Mouse (Mus musculus) thymus, postnatal 36 days (tissue): Measurements from ENCODE around the gene Clk3.

ENCODE experiments used
- DNase-seq, 2 experiments: peaks; one replicate each; pipeline ENCODE4 v3.0.0; 2022; ENCODE audit warnings: mixed read lengths in 2 of 2

Gene Clk3

DNA sequence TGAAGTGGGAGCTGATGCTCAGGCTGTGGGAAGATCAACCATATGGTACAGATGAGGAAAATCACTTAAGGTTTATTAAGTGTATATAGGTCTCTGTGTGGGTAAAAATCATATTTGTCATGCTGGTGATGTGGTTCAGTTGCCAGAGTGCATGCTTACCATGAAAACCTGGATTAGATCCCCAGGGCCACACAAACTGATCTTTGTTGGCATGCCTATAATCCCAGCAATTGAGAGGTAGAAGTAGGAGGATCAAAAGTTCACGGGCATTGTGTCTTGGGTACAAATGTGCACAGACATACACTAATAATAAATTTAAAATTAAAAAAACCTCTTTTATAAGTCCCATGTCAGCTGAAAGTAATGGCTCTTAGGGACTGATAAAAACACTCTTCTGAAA is 43.3 kb downstream of the Clk3 start:
- no peak for DNase-seq

GRCm38 (mm10) chr9:57720736-57721135 is 44.9 kb downstream of the Clk3 start:
- no peak for DNase-seq

GRCm38 (mm10) chr9:57718408-57718807 is 47.3 kb downstream of the Clk3 start:
- DNase-seq, result no peak

DNA sequence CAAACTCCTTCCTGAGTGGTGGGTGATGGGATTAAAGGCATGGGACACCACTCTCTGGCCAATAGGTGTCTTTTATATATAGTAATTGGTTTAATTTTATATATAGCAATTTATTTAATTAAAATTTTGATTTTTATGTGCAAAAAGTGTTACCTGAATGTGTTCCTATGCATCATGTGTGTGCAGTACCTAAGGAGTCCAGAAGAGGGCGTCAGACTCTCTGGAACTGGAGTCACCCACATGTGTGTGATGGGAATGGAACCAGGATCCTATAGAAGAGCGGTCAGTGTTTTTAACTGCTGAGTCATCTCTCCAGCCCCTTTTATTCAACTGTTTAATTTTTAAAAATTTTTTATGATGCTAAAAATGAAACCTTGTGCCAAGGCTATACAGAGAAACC is 53.5 kb downstream of the Clk3 start:
- no peak for DNase-seq

- DNase-seq, result peak in 1 of 2 experiments; percentile 39
Measured at GRCm38 (mm10) chr9:57710214-57710613, 55.4 kb downstream of the Clk3 start.

DNA sequence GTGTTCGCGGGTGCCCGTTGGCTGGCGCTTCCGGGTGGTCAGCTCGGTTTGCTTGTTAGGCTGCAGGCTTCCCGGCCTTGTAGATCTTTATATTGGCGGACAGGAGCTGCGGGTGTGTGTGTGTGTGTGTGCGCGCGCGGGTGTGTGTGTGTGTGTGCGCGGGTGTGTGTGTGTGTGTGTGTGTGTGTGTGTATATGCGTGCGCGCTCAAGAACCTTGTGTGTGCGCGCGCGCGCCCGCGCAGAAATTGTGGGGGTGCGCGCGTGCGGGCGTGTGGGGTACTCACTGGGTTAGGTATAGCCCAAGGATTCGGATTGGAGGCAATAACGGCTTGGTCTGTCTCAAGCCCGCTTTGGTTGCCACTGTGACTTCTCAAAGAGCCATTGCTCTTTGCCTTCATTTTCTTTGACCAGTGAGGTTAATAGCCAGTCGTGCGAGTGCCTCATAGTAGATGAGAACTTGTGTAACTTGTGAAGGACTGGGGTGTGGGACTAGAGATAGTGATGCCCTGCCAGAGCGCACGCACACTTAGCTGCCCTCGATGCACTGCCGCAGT is 56.9 kb downstream of the Clk3 start:
- peak; percentile 44 to 60 for DNase-seq

DNA sequence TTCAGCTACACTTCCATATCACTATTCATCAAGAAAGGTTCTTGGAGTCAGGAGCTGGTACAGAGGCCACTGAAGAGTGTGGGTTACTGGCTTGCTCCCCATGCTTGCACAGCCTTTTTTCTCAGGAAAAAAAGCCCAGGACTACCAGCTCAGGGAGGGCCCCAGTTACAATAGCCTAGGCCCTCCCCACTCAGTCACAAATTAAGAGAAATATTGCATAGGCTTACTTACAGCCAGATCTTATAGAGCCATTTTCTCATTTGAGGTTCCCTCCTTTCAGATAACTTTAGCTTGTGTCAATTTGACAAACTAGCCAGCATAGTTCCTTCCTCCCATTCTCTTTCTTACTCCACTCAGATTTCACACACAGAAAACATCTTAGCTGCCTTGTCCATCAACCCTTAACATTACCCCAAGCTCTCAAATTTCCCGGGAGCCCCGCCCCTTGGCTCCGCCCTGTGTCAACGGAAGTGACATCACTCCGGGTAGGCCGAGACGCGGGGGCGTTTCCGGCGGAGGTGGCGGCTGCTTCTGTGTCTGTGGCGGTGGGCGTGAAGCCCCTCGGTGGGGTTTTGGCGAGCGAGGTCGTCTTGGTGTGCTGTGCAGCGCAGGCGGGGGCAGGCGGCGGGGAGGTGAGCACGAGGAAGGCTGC is 57.5 kb downstream of the Clk3 start, which contains the start of gene Edc3:
Gene Edc3, plus strand, starts transcription at position 473 of the 652 bp plus-strand sequence.
- peak; percentile 90 to 91 for DNase-seq

DNA sequence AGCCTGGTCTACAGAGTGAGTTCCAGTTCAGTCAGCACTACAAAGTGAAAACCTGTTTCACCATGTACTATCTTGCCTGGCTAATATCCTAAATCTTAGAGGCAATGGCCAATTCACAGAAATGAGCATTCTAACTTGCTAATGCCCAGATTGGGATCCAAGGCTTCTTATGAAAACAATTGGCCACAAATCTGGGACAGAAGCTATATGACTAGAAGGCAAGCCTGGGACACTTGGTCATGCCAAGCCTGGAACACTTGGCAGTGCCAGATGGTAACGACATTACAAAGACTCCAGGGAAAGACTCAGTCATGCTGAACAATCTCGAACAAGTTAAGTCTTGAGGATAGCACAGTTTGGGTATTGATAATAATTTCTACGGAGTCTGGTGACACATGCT is 59.2 kb downstream of the Clk3 start:
- DNase-seq, result no peak
